Mouse (Mus musculus) left cerebral cortex, adult 2 months (tissue): ENCODE results near the gene Arhgap10. TPM values are rescaled to one million over a fixed set of nuclear protein-coding genes. Genes with fewer than 3 reads are reported as not detected.

ENCODE experiments used
- DNase-seq, 2 experiments: peaks; one replicate each; pipeline ENCODE4 v3.0.0; 2021 to 2022; ENCODE audit warnings: low spot score in 2 of 2, mixed read lengths in 1 of 2; ENCODE audit errors: extremely low spot score in 1 of 2
- H3K27ac ChIP-seq: fragments of 200-600 bp; 2 replicates; pipeline ENCODE4 v1.8.1; 2022
- H3K4me3 ChIP-seq: fragments of 200-600 bp; 2 replicates; pipeline ENCODE4 v1.8.1; 2022
- CTCF ChIP-seq: fragments of 200-600 bp; IDR thresholded peaks from 2 replicates; pipeline ENCODE4 v1.8.1; 2022; ENCODE audit warnings: antibody characterized with exemption, mild to moderate bottlenecking, moderate library complexity
- intact Hi-C: fragments of 180-260 bp; cut with DNase I; formaldehyde crosslinking; loops from one replicate; pipeline ENCODE4 v1.15.1; 2025
- total RNA-seq, 2 experiments: library from RNA; stranded (reverse); gene quantifications; 2 replicates each; pipeline ENCODE4 v1.2.3; 2021

Gene Arhgap10
- total RNA-seq, 2 experiments from 2014 or later, result 39.2 to 40.1 TPM

DNA sequence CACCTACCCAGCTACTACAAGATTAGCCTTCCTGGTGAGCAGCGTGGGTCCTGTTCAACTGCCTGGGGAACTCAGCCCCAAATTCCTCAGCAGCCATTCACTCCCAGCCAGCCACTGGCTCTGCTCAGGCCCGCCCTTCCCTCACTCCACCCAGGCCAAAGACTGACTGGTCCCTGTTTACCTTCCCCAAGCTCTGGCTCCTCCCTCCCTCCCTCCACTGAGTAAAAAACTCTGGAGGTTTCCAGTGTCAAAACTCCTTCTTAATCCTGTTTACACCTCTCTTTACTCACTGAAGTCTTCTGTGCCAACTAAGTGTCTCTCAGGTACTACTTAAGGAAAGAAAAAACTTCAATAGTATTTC is 38.9 kb downstream of the Arhgap10 start:
- Histone ChIP-seq H3K4me3 (no peak overlapping the region), H3K27ac (no peak overlapping the region)
- DNase-seq, result no peak
- intact Hi-C loops, result no loop called here
- no peak for TF ChIP-seq CTCF

DNA sequence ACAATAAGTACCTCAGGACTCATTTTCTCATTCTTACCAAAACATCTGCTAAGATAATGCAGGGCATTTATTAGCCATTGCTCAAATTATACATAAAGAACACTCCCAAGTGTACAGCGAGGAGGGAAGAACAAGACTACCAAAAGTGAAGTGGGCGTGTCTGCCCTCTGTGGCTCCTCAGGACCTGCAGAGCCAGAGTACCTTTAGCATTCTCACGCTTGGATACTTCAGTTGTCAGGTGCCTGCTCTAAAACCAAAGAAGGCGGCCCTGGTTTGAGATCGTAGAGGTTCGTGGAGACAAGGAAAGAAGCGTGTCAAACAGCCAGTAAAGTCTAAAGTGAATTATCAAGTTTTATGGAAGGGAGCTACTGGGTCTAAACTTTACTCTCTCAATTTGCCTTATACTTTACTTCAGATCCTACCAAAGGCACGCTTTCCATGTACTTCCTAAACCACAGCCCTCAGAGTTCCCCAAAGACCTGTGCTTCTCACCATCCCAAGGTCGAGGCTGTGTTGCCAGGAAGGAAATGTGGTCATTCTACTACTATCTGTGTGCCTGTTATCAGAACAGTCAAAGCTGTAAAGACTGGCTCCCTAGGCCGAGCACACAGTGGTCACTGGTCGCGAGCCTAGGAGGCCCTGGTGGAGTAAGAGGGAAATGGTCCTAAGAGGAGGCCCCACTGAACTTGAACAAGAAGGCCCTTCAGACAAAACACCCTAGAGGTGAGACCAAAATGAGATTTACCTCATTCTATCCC is 39.4 kb downstream of the Arhgap10 start:
- no peak for DNase-seq
- intact Hi-C loops, result no loop called here
- no peak for TF ChIP-seq CTCF

GRCm38 (mm10) chr8:77477684-77478083 is 40.1 kb downstream of the Arhgap10 start:
- Histone ChIP-seq H3K27ac (no peak overlapping the region), H3K4me3 (no peak overlapping the region)
- no peak for TF ChIP-seq CTCF
- intact Hi-C loops, result no loop called here
- DNase-seq, result no peak

More for the DNA sequence above, 39.4 kb downstream of the Arhgap10 start:
- Histone ChIP-seq H3K4me3 (no peak overlapping the region), H3K27ac (no peak overlapping the region)

DNA sequence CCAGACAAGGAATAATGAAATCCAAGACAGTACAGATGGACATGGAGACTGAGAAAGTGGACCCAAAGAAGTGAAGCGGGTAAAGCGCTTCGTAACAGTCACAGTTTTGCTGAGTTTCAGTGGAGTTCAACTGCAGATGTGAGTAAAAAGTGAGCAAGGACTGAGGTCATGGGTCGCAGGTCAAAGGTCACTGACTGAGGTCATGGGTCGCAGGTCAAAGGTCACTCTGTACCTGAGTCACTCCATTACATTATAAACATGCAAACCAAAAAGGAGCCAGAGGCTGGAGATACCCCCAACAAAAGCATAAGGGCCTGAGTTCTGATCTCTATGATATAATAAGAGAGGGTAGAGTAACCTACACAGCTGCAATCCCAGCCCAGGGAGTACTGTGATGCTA is 43.1 kb downstream of the Arhgap10 start:
- Histone ChIP-seq H3K27ac (no peak overlapping the region), H3K4me3 (no peak overlapping the region)
- DNase-seq, result no peak
- intact Hi-C loops, result no loop called here
- no peak for TF ChIP-seq CTCF

DNA sequence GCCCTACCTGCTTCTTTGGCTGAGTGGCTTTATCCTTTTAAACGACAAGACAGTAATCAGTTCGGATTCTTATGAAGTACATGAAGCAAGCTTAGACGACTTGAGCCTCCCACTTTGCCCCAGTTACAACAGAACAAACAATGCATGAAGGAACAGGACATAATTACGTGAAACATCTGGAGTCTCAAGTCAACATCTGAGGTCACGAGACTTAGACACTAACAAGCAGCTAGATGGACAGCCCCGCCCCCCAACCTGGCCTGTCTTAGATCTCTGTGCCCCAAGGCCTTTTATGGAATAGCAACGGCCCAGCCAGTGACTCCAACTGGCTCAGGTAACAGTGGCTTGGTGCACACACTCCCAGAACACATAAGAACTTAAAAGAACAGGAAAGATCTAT is 44.0 kb downstream of the Arhgap10 start:
- DNase-seq, result no peak

DNA sequence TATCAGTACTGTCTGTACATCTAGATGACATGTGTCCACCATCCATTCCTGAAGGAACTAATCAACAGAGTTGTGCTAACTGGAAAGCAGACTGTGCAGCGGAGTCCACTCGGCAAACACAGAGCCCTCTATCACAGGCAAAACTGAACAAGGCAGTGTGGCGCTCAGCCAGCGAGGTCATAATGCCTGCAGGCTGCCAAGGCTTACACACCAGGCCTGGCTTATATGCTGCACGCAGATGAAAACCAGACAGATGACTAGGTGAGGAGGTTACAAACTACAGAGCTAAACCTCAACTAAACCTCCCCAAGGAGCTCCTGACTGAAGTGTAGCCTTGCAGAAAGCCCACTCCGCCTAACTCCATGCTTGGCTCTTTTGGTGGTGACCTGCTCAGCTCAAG is 44.4 kb downstream of the Arhgap10 start:
- intact Hi-C loops, result no loop called here
- no peak for TF ChIP-seq CTCF
- no peak for DNase-seq
- H3K4me3 ChIP-seq, result no peak overlapping the region
- no peak overlapping the region for H3K27ac ChIP-seq

More for the DNA sequence above, 44.0 kb downstream of the Arhgap10 start:
- no peak for TF ChIP-seq CTCF
- intact Hi-C loops, result no loop called here
- H3K4me3 ChIP-seq, result no peak overlapping the region
- no peak overlapping the region for H3K27ac ChIP-seq

DNA sequence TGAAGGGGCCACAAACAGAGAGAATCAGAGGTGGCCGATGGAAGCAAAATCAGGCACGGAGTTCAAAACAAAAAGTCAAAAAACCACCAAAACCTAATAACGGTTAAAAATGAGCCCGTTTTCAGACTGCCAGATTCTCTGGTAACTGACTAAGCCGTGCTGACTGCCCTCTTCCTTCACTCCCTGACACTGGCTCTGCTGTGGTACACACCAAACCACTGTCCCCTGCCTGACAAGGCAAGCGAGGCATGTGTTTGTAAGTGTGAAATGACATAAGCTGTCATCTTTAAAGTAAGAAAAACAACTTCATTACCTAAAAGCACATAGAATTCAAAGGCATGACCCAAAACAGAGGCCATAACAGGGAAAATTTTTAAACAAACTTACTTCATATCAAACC is 56.4 kb downstream of the Arhgap10 start:
- no peak overlapping the region for H3K27ac ChIP-seq
- intact Hi-C loops, result no loop called here

GRCm38 (mm10) chr8:77460363-77460762 is 57.4 kb downstream of the Arhgap10 start:
- TF ChIP-seq CTCF, result no peak
- DNase-seq, result no peak
- Histone ChIP-seq H3K4me3 (no peak overlapping the region), H3K27ac (no peak overlapping the region)
- intact Hi-C loops, result no loop called here

More for the DNA sequence above, 56.4 kb downstream of the Arhgap10 start:
- no peak for DNase-seq
- no peak overlapping the region for H3K4me3 ChIP-seq
- no peak for TF ChIP-seq CTCF

GRCm38 (mm10) chr8:77459696-77460095 is 58.1 kb downstream of the Arhgap10 start:
- no peak for TF ChIP-seq CTCF

DNA sequence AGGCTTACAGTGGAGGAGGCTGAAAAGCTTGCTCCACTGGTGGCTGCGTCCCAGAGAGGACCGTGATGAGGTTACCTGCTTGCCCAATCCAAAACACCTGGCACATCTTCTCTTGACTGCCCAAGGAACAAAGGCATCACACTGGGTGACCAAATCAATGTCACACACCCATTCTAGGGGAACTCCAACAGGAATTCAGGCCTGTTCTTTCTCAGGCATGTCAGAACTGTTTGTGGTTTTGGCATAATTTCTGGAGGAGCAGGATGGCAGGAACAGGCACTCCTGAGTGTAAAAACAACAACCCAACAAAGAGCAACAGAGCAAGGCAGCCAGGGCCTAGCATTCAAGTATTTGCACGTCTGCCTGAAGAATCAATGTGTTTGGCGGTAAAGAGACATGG is 59.2 kb downstream of the Arhgap10 start:
- Histone ChIP-seq H3K4me3 (no peak overlapping the region), H3K27ac (no peak overlapping the region)
- no peak for DNase-seq
- no peak for TF ChIP-seq CTCF
- intact Hi-C loops, result no loop called here

More at GRCm38 (mm10) chr8:77459696-77460095, 58.1 kb downstream of the Arhgap10 start:
- intact Hi-C loops, result no loop called here
- Histone ChIP-seq H3K27ac (no peak overlapping the region), H3K4me3 (no peak overlapping the region)
- DNase-seq, result no peak

GRCm38 (mm10) chr8:77456263-77456662 is 61.5 kb downstream of the Arhgap10 start:
- Histone ChIP-seq H3K27ac (no peak overlapping the region), H3K4me3 (no peak overlapping the region)
- intact Hi-C loops, result no loop called here
- no peak for DNase-seq
- TF ChIP-seq CTCF, result no peak

DNA sequence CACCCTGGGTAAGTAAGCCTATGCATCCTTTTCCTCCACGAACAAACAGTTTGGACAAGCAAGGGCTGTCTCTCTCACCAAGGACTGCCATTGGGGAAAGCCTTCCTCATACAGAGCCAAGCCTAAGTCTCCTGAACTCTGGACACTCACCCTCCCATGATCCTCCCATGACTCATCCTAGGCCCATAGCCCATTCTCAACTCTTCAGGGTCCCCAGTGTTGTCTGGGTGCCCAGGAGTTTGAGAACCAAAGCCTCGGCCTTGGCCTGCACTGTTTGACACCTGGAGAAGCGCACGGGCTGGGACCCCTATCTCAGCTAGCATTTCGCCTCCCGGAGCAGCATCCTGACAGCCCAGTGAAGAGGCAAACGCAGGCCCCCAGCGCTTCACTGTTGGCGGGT is 63.9 kb downstream of the Arhgap10 start:
- no peak for DNase-seq
- Histone ChIP-seq H3K4me3 (no peak overlapping the region), H3K27ac (no peak overlapping the region)
- no peak for TF ChIP-seq CTCF
- intact Hi-C loops, result no loop called here
